Mouse (Mus musculus): ENCODE results near the gene Tjp3.

DNA sequence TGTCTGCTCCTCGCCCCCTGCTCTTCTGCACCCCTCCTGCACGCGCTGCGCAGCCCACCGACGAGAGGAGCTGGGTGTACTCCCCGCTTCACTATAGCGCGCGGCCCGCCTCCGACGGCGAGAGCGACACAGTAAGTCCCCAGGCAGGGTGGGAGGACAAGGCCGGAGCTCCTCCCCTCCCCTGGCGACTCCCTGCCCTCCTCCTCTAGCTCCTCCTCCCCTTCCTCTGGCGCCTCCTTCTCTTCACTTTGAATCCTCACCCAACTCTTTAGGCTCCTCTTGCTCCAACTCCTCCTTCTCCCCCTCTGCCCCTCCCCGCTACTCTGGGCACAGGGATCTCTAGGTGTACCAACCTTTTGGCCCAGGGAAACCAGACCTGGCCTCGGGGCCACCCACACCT lies 25.9 kb upstream of the Tjp3 start:
- TF ChIP-seq CTCF (IDR thresholded peaks at IDR 0.05; ENCODE audit: borderline replicate concordance, insufficient read depth, low read depth, low read length) (no peak), POLR2A (IDR thresholded peaks at IDR 0.05; ENCODE audit: borderline replicate concordance, insufficient read depth, low read length) (no peak)

Measured in cerebellum, adult 2 months (tissue).